Mouse (Mus musculus): ENCODE measurements around the gene Lpin1.

GRCm38 (mm10) chr12:16620230-16620629, 9.5 kb upstream of the Lpin1 start:
- TF ChIP-seq CTCF (IDR thresholded peaks at IDR 0.05; ENCODE audit: control insufficient read depth, insufficient read depth, insufficient read length) (no peak), FOSL1 (IDR thresholded peaks at IDR 0.05; ENCODE audit: insufficient read depth, low read length, poor library complexity, severe bottlenecking) (no peak), MYOD1 (IDR thresholded peaks at IDR 0.05; ENCODE audit: control insufficient read depth, insufficient read length, low read depth) (no peak), MAX (IDR thresholded peaks at IDR 0.05) (no peak)

Measured in C2C12 (cell line).